Mouse (Mus musculus) neural tube, embryonic 12.5 days (tissue): ENCODE data around the gene Pitx1. TPM values are rescaled to one million over a fixed set of nuclear protein-coding genes. Genes with fewer than 3 reads are reported as not detected.

Source experiments
- ATAC-seq: fragments of 200-750 bp; cut with Nextera tagmentation; 2 replicates; pipeline ENCODE4 v1.8.0; 2017; ENCODE audit warnings: low read depth, mild to moderate bottlenecking, moderate TSS enrichment, moderate library complexity; ENCODE audit not compliant: low FRiP score
- H3K27ac ChIP-seq: fragments of 300-500 bp; sonication (generic); 2 replicates; pipeline ENCODE4 v1.5.1; 2016
- H3K27me3 ChIP-seq: fragments of 300-500 bp; sonication (generic); replicated peaks from 2 replicates; pipeline ENCODE4 v1.6.1; 2016; ENCODE audit warnings: mild to moderate bottlenecking
- H3K36me3 ChIP-seq: fragments of 300-500 bp; sonication (generic); 2 replicates; pipeline ENCODE4 v1.6.1; 2016; ENCODE audit warnings: mild to moderate bottlenecking
- H3K4me1 ChIP-seq: fragments of 300-500 bp; sonication (generic); 2 replicates; pipeline ENCODE4 v1.6.1; 2016
- H3K4me2 ChIP-seq: fragments of 300-500 bp; sonication (generic); replicated peaks from 2 replicates; pipeline ENCODE4 v1.6.1; 2016; ENCODE audit warnings: mild to moderate bottlenecking
- H3K4me3 ChIP-seq: fragments of 300-500 bp; sonication (generic); 2 replicates; pipeline ENCODE4 v1.5.1; 2016
- H3K9ac ChIP-seq: fragments of 300-500 bp; sonication (generic); 2 replicates; pipeline ENCODE4 v1.6.1; 2016; ENCODE audit warnings: mild to moderate bottlenecking
- H3K9me3 ChIP-seq: fragments of 300-500 bp; sonication (generic); 2 replicates; pipeline ENCODE4 v1.6.1; 2016; ENCODE audit warnings: mild to moderate bottlenecking
- WGBS: fragments of 180-500 bp; shearing (Covaris S2); methylation state at CpG from one replicate; pipeline ENCODE4 v1.1.7; 2016; 5-methylcytosine and 5-hydroxymethylcytosine counted together
- polyA plus RNA-seq: library from polyadenylated mRNA; unstranded; fragments of >200 nt; fragmentation: Nextera tagmentation; extraction: Ambion mirVana; gene quantifications from 2 replicates; pipeline ENCODE4 v1.2.1, GENCODE M21; 2016

Pitx1 gene
- 0.49 and 2.0 TPM in 2 replicates for polyA plus RNA-seq

DNA sequence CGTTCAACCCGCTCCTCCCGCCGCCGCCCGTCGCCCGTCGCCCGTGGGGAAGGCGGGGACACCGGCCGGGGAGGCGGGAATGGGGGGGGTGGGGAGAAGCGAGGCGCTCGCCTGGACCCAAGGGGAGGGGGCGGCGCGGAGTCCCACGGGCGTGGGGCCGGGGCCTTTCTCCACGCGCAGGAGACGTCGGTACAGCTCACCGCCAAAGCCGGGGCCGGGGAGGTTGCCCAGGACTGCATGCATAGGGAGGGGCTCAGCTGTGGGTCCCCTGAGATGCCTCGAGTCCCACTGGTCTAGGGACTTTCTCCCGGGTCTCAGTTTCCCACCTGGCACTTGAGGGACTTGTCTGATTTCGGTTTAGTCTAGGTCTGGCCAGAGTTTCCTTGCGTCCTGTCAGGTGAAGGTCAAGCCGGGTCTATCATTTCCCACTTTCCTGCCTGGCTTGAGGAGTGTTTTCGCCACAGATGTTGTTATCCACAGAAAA lies at the start of gene Pitx1:
Gene Pitx1, minus strand, starts transcription at position 51 of the 484 bp plus-strand sequence.
- H3K9me3 ChIP-seq = no peaks in the 10 kb centered on the region
- no peak within 1 kb of the TSS for H3K9ac ChIP-seq
- ATAC-seq = no peak; the same call in 1 of the 2 replicates
- peak within 1 kb of the TSS; percentile 25; the same call in 1 of the 2 replicates for H3K4me2 ChIP-seq
- H3K4me1 ChIP-seq = peaks cover 20% of the 10 kb centered on the region
- no peak within 1 kb of the TSS for H3K4me3 ChIP-seq
- H3K27ac ChIP-seq = no peak within 1 kb of the TSS
- peaks cover 100% of the 10 kb centered on the region for H3K27me3 ChIP-seq
- WGBS = under 1% methylated on average over 36 of the region's 36 CpGs
- no peaks in the 10 kb centered on the region for H3K36me3 ChIP-seq

DNA sequence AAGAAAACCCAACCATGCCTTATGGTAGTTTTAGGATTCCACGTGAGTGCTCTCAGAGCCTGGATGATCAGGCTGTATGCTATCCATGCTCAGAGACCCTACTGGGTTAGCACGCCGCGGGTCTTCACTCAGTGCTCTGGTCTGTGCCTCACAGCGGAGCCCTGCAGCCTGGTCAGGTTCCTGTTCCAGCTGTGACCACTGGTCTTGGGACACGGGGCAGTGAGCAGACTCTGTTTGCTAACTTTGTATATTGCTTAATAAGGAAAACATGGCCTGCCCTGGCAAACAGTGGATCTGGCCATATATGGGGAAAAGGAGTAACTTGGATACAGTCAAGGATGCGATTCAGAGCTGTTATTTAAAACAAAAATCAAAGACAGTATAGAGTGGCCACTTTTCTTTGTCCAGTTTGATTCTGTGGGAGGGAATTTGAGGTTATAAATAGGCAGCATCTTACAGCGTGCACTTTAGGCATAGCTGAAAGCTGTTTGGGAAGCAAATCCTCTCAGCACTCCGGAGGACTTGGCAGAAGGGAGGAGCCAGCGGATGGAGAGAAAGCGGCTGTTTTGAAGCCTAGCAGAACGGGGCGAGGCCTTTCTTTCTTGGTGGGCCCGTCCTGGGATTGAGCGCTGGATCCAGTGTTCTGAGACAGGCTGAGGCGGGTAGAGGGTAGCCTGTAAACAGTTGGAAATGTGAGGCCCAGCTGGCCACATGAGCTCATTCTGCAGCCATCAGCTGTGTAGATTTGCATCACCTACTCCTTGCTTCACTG lies 45.6 kb upstream of the Pitx1 start:
- no peaks in the 10 kb centered on the region for H3K27me3 ChIP-seq
- H3K27ac ChIP-seq = no peak overlapping the region
- no peaks in the 10 kb centered on the region for H3K9me3 ChIP-seq
- H3K4me1 ChIP-seq = no peaks in the 10 kb centered on the region
- ATAC-seq = no peak
- no peak overlapping the region for H3K4me2 ChIP-seq
- 61% methylated on average over 16 of the region's 16 CpGs for WGBS
- no peak overlapping the region for H3K4me3 ChIP-seq
- no peak overlapping the region for H3K9ac ChIP-seq
- no peaks in the 10 kb centered on the region for H3K36me3 ChIP-seq

DNA sequence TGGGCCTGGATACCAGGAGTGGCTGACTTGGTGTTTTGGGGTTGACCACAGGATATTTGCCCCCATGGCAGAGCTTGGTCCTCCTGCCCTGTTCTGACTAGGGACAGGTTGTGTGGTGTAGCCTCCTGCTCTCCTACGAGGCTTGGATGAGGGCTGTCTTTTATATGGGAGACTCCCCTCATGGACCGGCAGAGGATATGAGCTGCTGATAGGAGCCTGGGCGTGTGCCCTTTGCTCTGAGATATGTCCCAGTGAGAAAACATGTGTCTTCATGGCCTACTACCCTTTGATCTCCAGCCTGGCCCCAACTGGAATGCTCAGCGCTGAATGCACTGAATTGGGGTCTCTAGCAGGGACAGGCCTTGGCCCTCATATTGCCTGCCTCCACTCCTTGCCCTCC lies 42.4 kb upstream of the Pitx1 start:
- H3K36me3 ChIP-seq = no peaks in the 10 kb centered on the region
- H3K27me3 ChIP-seq = no peaks in the 10 kb centered on the region
- no peak overlapping the region for H3K4me3 ChIP-seq
- no peaks in the 10 kb centered on the region for H3K9me3 ChIP-seq
- no peak for ATAC-seq
- H3K4me2 ChIP-seq = no peak overlapping the region
- WGBS = 91% methylated on average over 4 of the region's 4 CpGs
- no peak overlapping the region for H3K9ac ChIP-seq
- H3K4me1 ChIP-seq = no peaks in the 10 kb centered on the region
- no peak overlapping the region for H3K27ac ChIP-seq

DNA sequence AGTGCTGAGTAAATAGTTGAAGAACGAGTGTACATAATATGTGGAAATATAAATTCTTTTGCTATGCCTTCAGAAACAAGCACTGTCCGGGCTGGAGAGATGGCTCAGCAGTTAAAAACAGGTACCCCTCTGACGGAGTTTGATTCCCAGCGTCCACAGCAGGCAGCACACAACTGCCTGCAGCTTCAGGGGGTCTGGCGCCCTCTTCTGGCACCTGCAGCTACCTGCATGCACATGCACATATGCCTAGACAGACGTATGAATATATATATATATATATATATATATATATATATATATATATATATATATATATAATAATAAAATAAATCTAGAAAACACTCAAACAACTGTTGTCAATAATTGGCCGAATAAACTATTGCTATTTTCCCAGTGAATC lies 35.4 kb upstream of the Pitx1 start:
- ATAC-seq = no peak
- no peaks in the 10 kb centered on the region for H3K4me1 ChIP-seq

DNA sequence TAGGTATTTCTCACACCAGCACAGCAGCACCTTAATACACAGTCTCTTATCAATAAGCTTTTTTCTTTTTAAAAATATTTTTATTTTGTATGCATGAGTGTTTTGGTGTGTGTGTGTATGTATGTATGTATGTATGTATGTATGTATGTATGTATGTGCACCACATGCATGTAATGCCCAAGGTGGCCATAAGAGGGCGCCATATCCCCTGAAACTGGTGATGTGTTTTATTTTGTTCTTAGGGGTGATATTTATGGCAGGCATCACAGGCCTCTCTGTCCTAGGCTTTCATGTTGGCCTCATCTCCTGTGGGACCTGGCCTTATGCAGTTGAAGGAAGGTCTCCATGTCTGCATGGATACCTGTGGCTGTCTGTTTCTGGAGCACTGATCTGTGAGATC lies 34.0 kb upstream of the Pitx1 start:
- Histone ChIP-seq H3K27me3 (0 out of 2 replicates have a peak, but pooled peaks cover 3% of the 10 kb centered on the region), H3K4me2 (no peak overlapping the region), H3K4me1 (no peaks in the 10 kb centered on the region), H3K27ac (no peak overlapping the region), H3K9ac (no peak overlapping the region), H3K4me3 (no peak overlapping the region), H3K9me3 (no peaks in the 10 kb centered on the region), H3K36me3 (no peaks in the 10 kb centered on the region)
- no peak for ATAC-seq
- WGBS = 94% methylated on average over 1 of the region's 1 CpGs

More for the DNA sequence above, 35.4 kb upstream of the Pitx1 start:
- no peak overlapping the region for H3K9ac ChIP-seq
- no peak overlapping the region for H3K27ac ChIP-seq
- no peaks in the 10 kb centered on the region for H3K36me3 ChIP-seq
- 0 out of 2 replicates have a peak, but pooled peaks cover 3% of the 10 kb centered on the region for H3K27me3 ChIP-seq
- WGBS = 90% methylated on average over 7 of the region's 7 CpGs
- no peak overlapping the region for H3K4me3 ChIP-seq
- no peaks in the 10 kb centered on the region for H3K9me3 ChIP-seq
- H3K4me2 ChIP-seq = no peak overlapping the region

DNA sequence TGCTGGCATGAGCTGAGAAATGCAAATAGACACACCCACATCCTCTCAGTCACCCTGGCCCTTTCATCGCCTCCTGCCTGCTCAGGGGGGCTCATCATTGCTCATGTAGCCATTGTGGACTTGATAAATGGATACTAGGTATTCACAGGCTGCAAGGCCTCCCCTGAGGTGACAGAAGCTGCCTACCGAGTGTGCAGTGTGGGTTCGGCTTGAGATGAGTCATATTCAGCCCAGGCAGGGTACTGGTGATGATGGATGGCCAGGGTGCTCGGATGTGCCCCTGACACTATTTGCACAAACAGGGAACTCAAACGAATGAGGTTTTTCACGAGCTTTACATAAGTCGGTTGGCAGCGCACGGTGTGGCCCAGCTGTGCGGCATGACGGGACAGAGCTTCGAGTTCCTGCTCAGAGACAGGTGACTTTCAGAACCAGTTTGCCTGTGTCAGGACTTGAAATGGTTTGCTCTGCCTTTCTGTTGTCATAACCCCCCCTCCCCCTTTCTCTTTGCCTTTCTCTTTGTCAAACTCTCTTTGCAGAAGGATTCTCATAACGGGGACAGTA lies 31.6 kb upstream of the Pitx1 start:
- WGBS = 54% methylated on average over 13 of the region's 13 CpGs
- Histone ChIP-seq H3K27ac (no peak overlapping the region), H3K36me3 (no peaks in the 10 kb centered on the region), H3K9ac (no peak overlapping the region), H3K27me3 (peaks cover 3% of the 10 kb centered on the region; the same call in 1 of the 2 replicates), H3K9me3 (no peaks in the 10 kb centered on the region), H3K4me1 (no peaks in the 10 kb centered on the region), H3K4me3 (no peak overlapping the region), H3K4me2 (no peak overlapping the region)
- no peak for ATAC-seq

DNA sequence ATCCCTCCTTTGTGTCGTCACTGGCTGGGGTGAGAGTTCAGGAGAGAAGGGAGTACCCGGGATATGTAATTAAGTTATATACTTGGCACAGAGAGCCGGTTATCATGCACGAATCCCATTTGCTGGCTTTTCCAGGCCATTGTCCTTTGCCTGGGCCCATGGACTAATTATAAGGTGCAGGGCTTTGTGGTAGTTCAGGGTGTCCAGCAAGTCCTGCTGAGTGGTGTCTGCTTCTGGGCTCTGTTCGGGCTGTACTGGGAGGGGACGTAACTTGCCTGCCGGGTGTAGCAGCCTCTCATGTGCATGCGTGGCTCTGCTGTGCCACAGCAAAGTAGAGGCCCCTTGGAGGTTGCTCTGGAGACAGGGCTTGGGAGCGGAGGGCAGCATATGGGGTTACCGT lies 24.5 kb upstream of the Pitx1 start:
- H3K4me1 ChIP-seq = peaks cover 4% of the 10 kb centered on the region; the same call in 1 of the 2 replicates
- 67% methylated on average over 10 of the region's 10 CpGs for WGBS
- no peak overlapping the region for H3K27ac ChIP-seq
- no peak for ATAC-seq
- no peak overlapping the region for H3K9ac ChIP-seq
- H3K4me3 ChIP-seq = no peak overlapping the region
- no peaks in the 10 kb centered on the region for H3K36me3 ChIP-seq
- peaks cover 31% of the 10 kb centered on the region for H3K27me3 ChIP-seq
- no peaks in the 10 kb centered on the region for H3K9me3 ChIP-seq
- no peak overlapping the region for H3K4me2 ChIP-seq

DNA sequence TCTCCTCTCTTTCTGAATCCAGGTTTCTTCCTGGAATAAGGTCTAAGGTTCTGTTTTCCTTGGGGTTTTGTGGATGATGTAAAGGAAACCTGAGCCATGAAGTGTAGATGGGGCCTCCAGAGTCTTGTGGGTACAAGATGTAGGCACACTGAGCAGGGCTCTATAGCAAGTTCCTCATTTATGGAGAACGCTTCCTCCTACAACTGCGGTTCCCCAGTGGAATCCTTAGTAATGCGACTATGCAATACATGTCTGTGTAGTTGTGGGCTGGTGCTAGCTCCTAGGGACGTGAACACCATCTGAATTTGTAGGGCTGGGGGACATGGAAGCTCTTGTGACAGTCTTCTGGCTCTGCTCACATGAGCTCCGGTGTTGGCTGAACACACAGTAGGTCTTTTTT lies 22.5 kb upstream of the Pitx1 start:
- Histone ChIP-seq H3K27ac (no peak overlapping the region), H3K36me3 (no peaks in the 10 kb centered on the region), H3K9ac (no peak overlapping the region), H3K9me3 (no peaks in the 10 kb centered on the region), H3K4me3 (no peak overlapping the region), H3K27me3 (peaks cover 43% of the 10 kb centered on the region), H3K4me2 (no peak overlapping the region), H3K4me1 (peaks cover 4% of the 10 kb centered on the region; the same call in 1 of the 2 replicates)
- ATAC-seq = no peak
- WGBS = 85% methylated on average over 5 of the region's 5 CpGs

DNA sequence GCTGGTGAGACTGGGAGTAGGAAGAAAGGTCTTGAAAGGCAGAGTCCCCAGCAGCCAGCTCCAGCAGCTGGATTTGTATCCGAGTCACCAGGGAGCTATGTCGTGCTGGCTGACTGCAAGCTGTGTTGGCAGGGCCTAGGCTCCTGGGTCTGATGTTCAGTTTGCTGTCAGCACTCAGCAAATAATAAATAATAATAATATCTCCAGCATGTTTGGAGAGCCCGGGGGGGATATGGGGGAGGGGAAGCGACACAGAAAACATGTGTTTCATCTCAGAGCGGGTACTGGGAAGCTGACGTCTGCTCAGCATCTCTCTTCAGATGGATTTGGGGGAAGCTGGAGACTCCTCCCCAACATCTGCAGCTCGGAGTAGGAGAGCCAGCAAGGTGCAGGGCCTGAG lies 19.8 kb upstream of the Pitx1 start:
- ATAC-seq = no peak
- Histone ChIP-seq H3K4me1 (peaks cover 4% of the 10 kb centered on the region; the same call in 1 of the 2 replicates), H3K9ac (no peak overlapping the region), H3K27me3 (peaks cover 43% of the 10 kb centered on the region), H3K27ac (no peak overlapping the region), H3K4me3 (no peak overlapping the region), H3K4me2 (no peak overlapping the region), H3K36me3 (no peaks in the 10 kb centered on the region), H3K9me3 (no peaks in the 10 kb centered on the region)
- WGBS = 58% methylated on average over 7 of the region's 7 CpGs

DNA sequence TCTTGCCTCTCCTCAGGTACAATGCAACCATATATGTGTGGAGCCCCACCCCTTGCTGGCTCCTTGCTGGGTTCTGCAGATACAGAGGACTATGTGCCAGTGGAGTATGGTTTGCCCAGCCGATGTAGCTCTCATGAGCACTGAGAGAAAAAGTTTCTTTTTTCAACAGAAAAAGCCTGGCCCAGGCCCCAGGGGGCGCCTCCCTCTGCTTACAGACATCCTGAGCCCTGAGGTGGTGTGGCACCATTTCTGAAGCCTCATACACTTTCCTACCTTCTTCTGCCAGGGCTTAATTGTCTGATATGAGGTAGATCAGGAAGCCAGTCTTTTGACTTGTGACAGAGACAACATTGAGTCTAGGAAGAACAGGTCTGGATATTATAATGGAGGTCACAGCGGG lies 16.2 kb upstream of the Pitx1 start:
- Histone ChIP-seq H3K4me1 (peaks cover 10% of the 10 kb centered on the region), H3K27me3 (peaks cover 45% of the 10 kb centered on the region), H3K4me2 (no peak overlapping the region), H3K36me3 (no peaks in the 10 kb centered on the region), H3K9ac (no peak overlapping the region), H3K9me3 (no peaks in the 10 kb centered on the region), H3K4me3 (no peak overlapping the region), H3K27ac (no peak overlapping the region)
- WGBS = 71% methylated on average over 3 of the region's 3 CpGs
- no peak for ATAC-seq

DNA sequence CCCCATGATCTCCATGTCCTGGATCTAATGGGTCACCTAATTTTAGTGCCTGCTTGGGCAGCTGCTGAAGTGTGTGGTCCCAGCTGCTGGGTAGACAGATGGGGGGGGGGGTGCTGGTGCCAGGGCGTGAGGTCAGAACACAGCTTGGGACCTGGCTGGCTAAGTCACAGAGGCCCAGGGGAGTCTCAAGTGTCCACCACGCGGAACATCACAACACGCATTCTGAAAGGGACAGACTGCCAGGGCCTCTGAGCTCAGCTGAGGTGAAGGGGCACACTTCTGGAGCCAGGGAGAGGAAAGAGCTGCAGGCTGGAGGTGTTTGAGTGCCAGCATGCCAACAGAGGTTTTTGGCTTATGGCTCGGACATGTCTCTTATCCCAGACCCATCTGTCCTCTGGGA lies 14.7 kb upstream of the Pitx1 start:
- Histone ChIP-seq H3K36me3 (no peaks in the 10 kb centered on the region), H3K27ac (no peak overlapping the region), H3K9me3 (no peaks in the 10 kb centered on the region), H3K4me2 (no peak overlapping the region), H3K4me3 (no peak overlapping the region), H3K27me3 (peaks cover 51% of the 10 kb centered on the region), H3K9ac (no peak overlapping the region), H3K4me1 (peaks cover 9% of the 10 kb centered on the region)
- 66% methylated on average over 5 of the region's 5 CpGs for WGBS
- ATAC-seq = no peak

DNA sequence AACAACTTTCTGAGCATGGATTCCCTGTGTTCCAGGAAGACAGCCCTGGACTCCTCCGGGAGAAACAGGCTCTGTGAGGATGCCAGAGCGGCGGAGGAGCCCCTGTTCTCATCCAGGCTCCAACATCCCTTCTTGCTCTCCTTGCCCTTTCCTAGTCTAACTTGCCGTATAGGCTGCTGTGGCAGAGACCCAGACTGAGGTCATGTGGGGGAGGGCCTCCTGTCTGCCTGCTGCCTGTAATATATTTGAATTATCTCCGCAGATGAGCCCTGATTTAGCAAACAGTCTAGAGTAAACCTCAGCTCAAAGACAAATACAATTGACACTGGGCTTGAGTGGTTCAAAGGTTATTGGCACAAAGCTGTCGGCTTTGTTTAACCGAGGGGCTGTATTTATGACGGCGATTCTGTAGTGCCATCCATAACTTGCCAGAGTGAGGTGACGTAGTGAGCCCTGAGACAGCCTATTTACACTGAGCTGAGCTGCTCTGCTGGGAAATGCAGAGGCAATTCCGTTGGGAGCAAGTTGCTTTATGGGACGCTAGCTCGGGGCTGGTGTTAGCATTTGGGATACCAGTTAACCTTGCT lies 12.7 kb upstream of the Pitx1 start:
- Histone ChIP-seq H3K9ac (no peak overlapping the region), H3K36me3 (no peaks in the 10 kb centered on the region), H3K9me3 (peaks cover 1% of the 10 kb centered on the region; the same call in 1 of the 2 replicates), H3K27ac (no peak overlapping the region), H3K4me3 (no peak overlapping the region), H3K4me2 (peak overlapping the region; percentile 17; the same call in 1 of the 2 replicates), H3K4me1 (peaks cover 9% of the 10 kb centered on the region), H3K27me3 (peaks cover 50% of the 10 kb centered on the region)
- WGBS = 20% methylated on average over 13 of the region's 13 CpGs
- no peak for ATAC-seq
